Mouse (Mus musculus) cortical plate, adult 2 months (tissue): ENCODE results near the gene Zfp595. TPM values are rescaled to one million over a fixed set of nuclear protein-coding genes. Genes with fewer than 3 reads are reported as not detected.
A peak's percentile ranks its signal among the peaks of the same experiment; 100 is the strongest.
"Not testable (repeated sequence)": the region's sequence is repeated elsewhere in the genome, so short reads cannot be mapped to it uniquely, and the experiment has no call there.

Experiments used
- H3K27ac ChIP-seq: fragments of 200-500 bp; 2 replicates; pipeline ENCODE4 v1.5.1; 2012; ENCODE audit warnings: low read length, control low read depth, inconsistent platforms; ENCODE audit not compliant: insufficient read depth
- H3K4me1 ChIP-seq: fragments of 200-500 bp; 2 replicates; pipeline ENCODE4 v1.6.1; 2011; ENCODE audit warnings: low read length; ENCODE audit not compliant: control insufficient read depth, insufficient read depth
- H3K4me3 ChIP-seq: fragments of 200-500 bp; 2 replicates; pipeline ENCODE4 v1.5.1; 2011; ENCODE audit warnings: mild to moderate bottlenecking, low read length, control low read depth; ENCODE audit not compliant: insufficient read depth
- CTCF ChIP-seq: fragments of 200-500 bp; IDR thresholded peaks from 2 replicates; pipeline ENCODE4 v1.5.1; 2011; ENCODE audit warnings: mild to moderate bottlenecking, control low read depth, low read length; ENCODE audit not compliant: insufficient read depth; ENCODE audit errors: extremely low read depth
- POLR2A ChIP-seq: fragments of 200-500 bp; IDR thresholded peaks from 2 replicates; pipeline ENCODE4 v1.6.1; 2011; ENCODE audit warnings: mild to moderate bottlenecking, low read length, control low read depth; ENCODE audit not compliant: insufficient read depth; ENCODE audit errors: extremely low read depth
- polyA plus RNA-seq: library from polyadenylated mRNA; depleted of rRNA; stranded (reverse); fragments of >200 nt; gene quantifications from 2 replicates; pipeline ENCODE4 v1.2.3, GENCODE M21; 2012; rRNA removed

Zfp595 gene
- 2.3 and 2.6 TPM in 2 replicates for polyA plus RNA-seq

- Histone ChIP-seq H3K27ac (no peak within 1 kb of the TSS), H3K4me3 (peak within 1 kb of the TSS; percentile 61), H3K4me1 (peaks cover 2% of the 10 kb centered on the region; the same call in 1 of the 2 replicates)
- TF ChIP-seq CTCF = no peak
- TF ChIP-seq POLR2A = peak; percentile 30; the same call in 1 of the 2 replicates
Observed at GRCm38 (mm10) chr13:67332019-67332724, at the start of gene Zfp595. Zfp595 (minus strand) TSS chr13:67332570.

GRCm38 (mm10) chr13:67376255-67376654 is 43.9 kb upstream of the Zfp595 start:
- H3K27ac ChIP-seq = not testable (repeated sequence)

GRCm38 (mm10) chr13:67375050-67375911 is 42.9 kb upstream of the Zfp595 start, which contains the start of the genes Gm28041 and Zfp456:
Gm28041 (minus strand) TSS chr13:67375733.
Zfp456 (minus strand) TSS chr13:67375810.
- not testable (repeated sequence) for H3K27ac ChIP-seq, H3K4me1 ChIP-seq
- peak within 1 kb of the TSS; percentile 47 for H3K4me3 ChIP-seq

More at GRCm38 (mm10) chr13:67376255-67376654, 43.9 kb upstream of the Zfp595 start:
- not testable (repeated sequence) for H3K4me1 ChIP-seq, H3K4me3 ChIP-seq

- Histone ChIP-seq H3K27ac (no peak within 1 kb of the TSS), H3K4me1 (no peaks in the 10 kb centered on the region), H3K4me3 (peak within 1 kb of the TSS; percentile 76)
- no peak for TF ChIP-seq POLR2A
- TF ChIP-seq CTCF = no peak
Observed at GRCm38 (mm10) chr13:67360131-67360744, 27.9 kb upstream of the Zfp595 start, which contains the start of the genes Gm28044 and Zfp953. Gm28044 (minus strand) TSS chr13:67360536. Zfp953 (minus strand) TSS chr13:67360605.

GRCm38 (mm10) chr13:67351854-67352253 is 19.5 kb upstream of the Zfp595 start:
- TF ChIP-seq POLR2A = no peak
- no peaks in the 10 kb centered on the region for H3K4me1 ChIP-seq
- H3K27ac ChIP-seq = no peak overlapping the region
- H3K4me3 ChIP-seq = no peak overlapping the region

- no peak overlapping the region for H3K4me3 ChIP-seq
- no peak overlapping the region for H3K27ac ChIP-seq
- TF ChIP-seq POLR2A (no peak), CTCF (no peak)
- no peaks in the 10 kb centered on the region for H3K4me1 ChIP-seq
Observed at GRCm38 (mm10) chr13:67343422-67343821, 11.1 kb upstream of the Zfp595 start.

- Histone ChIP-seq H3K4me3 (peak overlapping the region; percentile 61; the same call in 1 of the 2 replicates), H3K4me1 (peaks cover 2% of the 10 kb centered on the region; the same call in 1 of the 2 replicates), H3K27ac (no peak overlapping the region)
- TF ChIP-seq POLR2A (no peak), CTCF (no peak)
Observed at GRCm38 (mm10) chr13:67332877-67333276, 507 bp upstream of the Zfp595 start.

- H3K4me1 ChIP-seq = no peaks in the 10 kb centered on the region
- no peak overlapping the region for H3K27ac ChIP-seq
- peak overlapping the region; percentile 95; the same call in 1 of the 2 replicates for H3K4me3 ChIP-seq
- TF ChIP-seq POLR2A = no peak
- no peak for TF ChIP-seq CTCF
Observed at GRCm38 (mm10) chr13:67306718-67307117, 25.7 kb downstream of the Zfp595 start.

GRCm38 (mm10) chr13:67305822-67306672 is 26.3 kb downstream of the Zfp595 start, which contains the start of gene Zfp457:
Zfp457 (minus strand) TSS chr13:67306485.
- H3K4me1 ChIP-seq = no peaks in the 10 kb centered on the region
- peak; percentile 89 for TF ChIP-seq POLR2A
- TF ChIP-seq CTCF = no peak
- H3K4me3 ChIP-seq = peak within 1 kb of the TSS; percentile 95

More at GRCm38 (mm10) chr13:67305822-67306672, 26.3 kb downstream of the Zfp595 start, which contains the start of gene Zfp457:
- H3K27ac ChIP-seq = peak within 1 kb of the TSS; percentile 79
